Mouse (Mus musculus): ENCODE results near the gene Rfc1. TPM values are rescaled to one million over a fixed set of nuclear protein-coding genes. Genes with fewer than 3 reads are reported as not detected.

Gene Rfc1
- total RNA-seq, 1 experiment from 2014 or later, result 59.4 TPM

Other genes with a start within 250 kb of the Rfc1 start
- gene Tmem156, start 243.5 kb downstream of the Rfc1 start, total RNA-seq (2021), result 0.44 and 2.0 TPM in 2 replicates
- 46.2 and 53.2 TPM in 2 replicates for gene Klhl5, start 228.1 kb downstream of the Rfc1 start, total RNA-seq (2021)
- 8.3 and 9.0 TPM in 2 replicates for gene Wdr19, start 136.0 kb downstream of the Rfc1 start, total RNA-seq (2021)
- gene Klb, start 12.6 kb upstream of the Rfc1 start, total RNA-seq (2021), result 11.4 and 12.9 TPM in 2 replicates
- 867 and 1,107 TPM in 2 replicates for gene Rpl9, start 55.8 kb upstream of the Rfc1 start, total RNA-seq (2021)
- gene Lias, start 55.8 kb upstream of the Rfc1 start, total RNA-seq (2021), result 55.1 and 62.9 TPM in 2 replicates
- gene Ugdh, start 100.3 kb upstream of the Rfc1 start, total RNA-seq (2021), result 47.7 and 48.7 TPM in 2 replicates
- not detected in 2 replicates for gene Gm43552, start 157.2 kb upstream of the Rfc1 start, total RNA-seq (2021)
- 133 and 149 TPM in 2 replicates for gene Smim14, start 201.5 kb upstream of the Rfc1 start, total RNA-seq (2021)
- gene Ube2k, start 201.6 kb upstream of the Rfc1 start, total RNA-seq (2021), result 107 and 112 TPM in 2 replicates

All from adrenal gland, postnatal 14 days (tissue).